Mouse (Mus musculus) olfactory bulb, adult 2 months (tissue): ENCODE measurements around the gene Osbp2. TPM values are rescaled to one million over a fixed set of nuclear protein-coding genes. Genes with fewer than 3 reads are reported as not detected.

ENCODE experiments used
- H3K27ac ChIP-seq: fragments of 200-500 bp; 2 replicates; pipeline ENCODE4 v1.5.1; 2012; ENCODE audit warnings: low read depth, low read length; ENCODE audit not compliant: insufficient read depth
- H3K4me1 ChIP-seq: fragments of 200-500 bp; 2 replicates; pipeline ENCODE4 v1.6.1; 2012; ENCODE audit warnings: low read length; ENCODE audit not compliant: control insufficient read depth, insufficient read depth
- H3K4me3 ChIP-seq: fragments of 200-500 bp; 2 replicates; pipeline ENCODE4 v1.5.1; 2012; ENCODE audit warnings: mild to moderate bottlenecking, low read depth, low read length, moderate library complexity; ENCODE audit not compliant: insufficient read depth
- CTCF ChIP-seq: fragments of 200-500 bp; IDR thresholded peaks from 2 replicates; pipeline ENCODE4 v1.5.1; 2012; ENCODE audit warnings: low read depth, mild to moderate bottlenecking, low read length, moderate library complexity; ENCODE audit not compliant: insufficient read depth
- POLR2A ChIP-seq: fragments of 200-500 bp; IDR thresholded peaks from 2 replicates; pipeline ENCODE4 v1.6.1; 2012; ENCODE audit warnings: mild to moderate bottlenecking, low read depth, low read length, moderate library complexity; ENCODE audit not compliant: insufficient read depth
- WGBS: fragments of 180-500 bp; shearing (Covaris S2); methylation state at CpG from one replicate; pipeline ENCODE4 v1.1.7; 2018; 5-methylcytosine and 5-hydroxymethylcytosine counted together
- polyA plus RNA-seq: library from polyadenylated mRNA; stranded (reverse); fragments of >200 nt; gene quantifications from 2 replicates; pipeline ENCODE4 v1.2.4, GENCODE M21; 2012; ENCODE audit warnings: low replicate concordance; ENCODE audit not compliant: missing spikeins, insufficient read depth, insufficient read length

Osbp2 gene
- polyA plus RNA-seq, 1 experiment: not detected

GRCm38 (mm10) chr11:3876419-3876818, 12.7 kb upstream of the Osbp2 start:
- H3K27ac ChIP-seq: no peak overlapping the region
- no peak overlapping the region for H3K4me3 ChIP-seq
- TF ChIP-seq CTCF (no peak), POLR2A (no peak)
- 71% methylated on average over 6 of the region's 6 CpGs for WGBS
- no peaks in the 10 kb centered on the region for H3K4me1 ChIP-seq

- peaks cover 14% of the 10 kb centered on the region for H3K4me1 ChIP-seq
- no peak for TF ChIP-seq POLR2A
- TF ChIP-seq CTCF: no peak
- WGBS: 20% methylated on average over 6 of the region's 6 CpGs
- H3K27ac ChIP-seq: no peak overlapping the region
- H3K4me3 ChIP-seq: no peak overlapping the region; the same call in 1 of the 2 replicates
Observed at GRCm38 (mm10) chr11:3864343-3864742, 640 bp upstream of the Osbp2 start.

- WGBS: 80% methylated on average over 19 of the region's 19 CpGs
- TF ChIP-seq CTCF (no peak), POLR2A (no peak)
- Histone ChIP-seq H3K27ac (no peak overlapping the region), H3K4me1 (peaks cover 16% of the 10 kb centered on the region), H3K4me3 (peak overlapping the region; percentile 53)
Observed at GRCm38 (mm10) chr11:3862661-3863453, 846 bp downstream of the Osbp2 start.

GRCm38 (mm10) chr11:3860361-3860760, 3.3 kb downstream of the Osbp2 start:
- Histone ChIP-seq H3K27ac (no peak overlapping the region), H3K4me1 (peaks cover 20% of the 10 kb centered on the region), H3K4me3 (no peak overlapping the region)
- WGBS: 84% methylated on average over 4 of the region's 4 CpGs
- TF ChIP-seq POLR2A (no peak), CTCF (no peak)

- TF ChIP-seq POLR2A: no peak
- TF ChIP-seq CTCF: no peak
- peak overlapping the region; percentile 6; the same call in 1 of the 2 replicates for H3K27ac ChIP-seq
- peaks cover 20% of the 10 kb centered on the region for H3K4me1 ChIP-seq
- 58% methylated on average over 4 of the region's 4 CpGs for WGBS
- no peak overlapping the region for H3K4me3 ChIP-seq
Observed at GRCm38 (mm10) chr11:3859778-3860177, 3.9 kb downstream of the Osbp2 start.

GRCm38 (mm10) chr11:3857902-3858301, 5.8 kb downstream of the Osbp2 start:
- no peak overlapping the region for H3K27ac ChIP-seq
- 83% methylated on average over 5 of the region's 5 CpGs for WGBS
- TF ChIP-seq POLR2A: no peak
- no peak for TF ChIP-seq CTCF
- peaks cover 16% of the 10 kb centered on the region for H3K4me1 ChIP-seq
- H3K4me3 ChIP-seq: no peak overlapping the region

- Histone ChIP-seq H3K4me3 (no peak overlapping the region), H3K27ac (peak overlapping the region; percentile 91), H3K4me1 (peaks cover 20% of the 10 kb centered on the region)
- no peak for TF ChIP-seq POLR2A
- no peak for TF ChIP-seq CTCF
- 34% methylated on average over 5 of the region's 5 CpGs for WGBS
Observed at GRCm38 (mm10) chr11:3855846-3856245, 7.9 kb downstream of the Osbp2 start.

- TF ChIP-seq POLR2A (no peak), CTCF (no peak)
- peaks cover 36% of the 10 kb centered on the region for H3K4me1 ChIP-seq
- no peak overlapping the region for H3K27ac ChIP-seq
- WGBS: 92% methylated on average over 3 of the region's 3 CpGs
- no peak overlapping the region for H3K4me3 ChIP-seq
Observed at GRCm38 (mm10) chr11:3854156-3854555, 9.5 kb downstream of the Osbp2 start.

GRCm38 (mm10) chr11:3853481-3854034, 10.1 kb downstream of the Osbp2 start:
- peaks cover 39% of the 10 kb centered on the region for H3K4me1 ChIP-seq
- TF ChIP-seq POLR2A: no peak
- TF ChIP-seq CTCF: no peak
- H3K27ac ChIP-seq: no peak overlapping the region
- no peak overlapping the region for H3K4me3 ChIP-seq
- 43% methylated on average over 5 of the region's 5 CpGs for WGBS
